Mouse (Mus musculus): ENCODE measurements at regions not wholly inside any gene's neighbourhood (a gene's known extent, or its start where the extent isn't known, plus 50 kb on each side); places are given as distances from the start of the nearest gene placed in this dataset.

DNA sequence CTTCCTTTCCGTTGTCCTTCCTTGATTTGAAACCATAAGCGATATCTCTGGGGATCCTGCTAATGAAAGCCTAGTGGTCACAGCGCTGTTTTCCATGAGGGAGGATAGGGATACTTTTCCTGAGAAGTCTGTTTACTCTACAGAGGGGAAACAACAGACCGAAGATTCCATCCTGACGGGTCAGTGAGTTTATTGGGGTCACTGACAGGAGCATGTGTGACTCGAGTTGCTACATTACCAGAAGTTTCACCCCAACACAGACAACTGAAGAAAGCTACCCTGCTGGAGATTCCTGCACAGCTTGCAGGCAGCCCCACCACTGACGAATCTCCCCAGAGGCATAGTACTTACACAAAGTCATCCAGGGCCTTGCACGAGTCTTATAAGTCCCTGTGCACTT lies 291.0 kb downstream of the Irs2 start:
- TF ChIP-seq POLR2A (IDR thresholded peaks at IDR 0.05; ENCODE audit: borderline replicate concordance, extremely low read depth, low read depth, low read length) = no peak
- no peak for TF ChIP-seq CTCF (IDR thresholded peaks at IDR 0.05; ENCODE audit: insufficient read depth, low read length)

All from lung, adult 2 months (tissue).